Mouse (Mus musculus): ENCODE data around the gene Cbx3.
A peak's percentile ranks its signal among the peaks of the same experiment; 100 is the strongest.

Cbx3 gene

GRCm38 (mm10) chr6:51524321-51524931 is 54.3 kb downstream of the Cbx3 start:
- peak; percentile 69 to 72 for DNase-seq (ENCODE audit: low spot score in 2 of 2)

- DNase-seq (ENCODE audit: low spot score in 2 of 2) = peak; percentile 26 to 35
These were observed 54.8 kb downstream of the Cbx3 start for GRCm38 (mm10) chr6:51525001-51525400.

GRCm38 (mm10) chr6:51529457-51529856 is 59.3 kb downstream of the Cbx3 start:
- no peak for DNase-seq (ENCODE audit: low spot score in 2 of 2)

Measured in right cerebral cortex, postnatal 10 days (tissue).